Mouse (Mus musculus) erythroblast, adult 5-6 weeks (primary cell): ENCODE data around the gene Efemp2. TPM values are rescaled to one million over a fixed set of nuclear protein-coding genes. Genes with fewer than 3 reads are reported as not detected.

Source experiments
- ATAC-seq: replicated peaks from 2 replicates; pipeline ENCODE4 v1.8.0; 2016; ENCODE audit warnings: moderate number of reproducible peaks, mild to moderate bottlenecking, moderate TSS enrichment, inconsistent platforms; ENCODE audit not compliant: poor library complexity, low FRiP score, severe bottlenecking
- total RNA-seq, 2 experiments: library from RNA; stranded (forward) in 1 of 2; stranded (reverse) in 1 of 2; fragments of 150-400 nt in 1 of 2; fragments of 200-764, 138-1000 nt in 1 of 2; gene quantifications; 2 replicates each; pipeline versions ENCODE4 v1.2.3 to v1.2.4; 2015 to 2017; ENCODE audit warnings: low replicate concordance in 2 of 2

Efemp2 gene
- total RNA-seq, 2 experiments from 2014 or later = 3.4 TPM; not detected in 1

GRCm38 (mm10) chr19:5529325-5530137 is 55.8 kb downstream of the Efemp2 start:
- peak; percentile 97 for ATAC-seq

GRCm38 (mm10) chr19:5530138-5530524 is 56.4 kb downstream of the Efemp2 start:
- no peak for ATAC-seq

Other genes with a start within 250 kb of the Efemp2 start
- gene Pacs1, start 200.8 kb upstream of the Efemp2 start, total RNA-seq (2015; ENCODE audit: low replicate concordance) = 7.7 and 8.1 TPM in 2 replicates
- gene Pacs1, start 200.8 kb upstream of the Efemp2 start, total RNA-seq (2017; ENCODE audit: low replicate concordance) = 5.3 and 7.0 TPM in 2 replicates
- gene Sf3b2, start 178.5 kb upstream of the Efemp2 start, total RNA-seq (2015; ENCODE audit: low replicate concordance) = 38.5 and 55.0 TPM in 2 replicates
- gene Sf3b2, start 178.5 kb upstream of the Efemp2 start, total RNA-seq (2017; ENCODE audit: low replicate concordance) = 59.6 and 76.3 TPM in 2 replicates
- not detected in 2 replicates for gene Gal3st3, start 175.6 kb upstream of the Efemp2 start, total RNA-seq (2015; ENCODE audit: low replicate concordance)
- not detected in 2 replicates for gene Gal3st3, start 175.6 kb upstream of the Efemp2 start, total RNA-seq (2017; ENCODE audit: low replicate concordance)
- not detected in 2 replicates for gene Catsper1, start 138.2 kb upstream of the Efemp2 start, total RNA-seq (2015; ENCODE audit: low replicate concordance)
- gene Catsper1, start 138.2 kb upstream of the Efemp2 start, total RNA-seq (2017; ENCODE audit: low replicate concordance) = not detected in 2 replicates
- not detected in 2 replicates for gene Cst6, start 124.4 kb upstream of the Efemp2 start, total RNA-seq (2015; ENCODE audit: low replicate concordance)
- gene Cst6, start 124.4 kb upstream of the Efemp2 start, total RNA-seq (2017; ENCODE audit: low replicate concordance) = not detected in 2 replicates
- gene Eif1ad, start 107.2 kb upstream of the Efemp2 start, total RNA-seq (2015; ENCODE audit: low replicate concordance) = 7.3 and 12.3 TPM in 2 replicates
- gene Eif1ad, start 107.2 kb upstream of the Efemp2 start, total RNA-seq (2017; ENCODE audit: low replicate concordance) = 14.7 and 18.7 TPM in 2 replicates
- 77.5 and 144 TPM in 2 replicates for gene Banf1, start 106.8 kb upstream of the Efemp2 start, total RNA-seq (2015; ENCODE audit: low replicate concordance)
- gene Banf1, start 106.8 kb upstream of the Efemp2 start, total RNA-seq (2017; ENCODE audit: low replicate concordance) = 5.9 and 14.1 TPM in 2 replicates
- 28.4 and 63.2 TPM in 2 replicates for gene Sart1, start 85.3 kb upstream of the Efemp2 start, total RNA-seq (2015; ENCODE audit: low replicate concordance)
- gene Sart1, start 85.3 kb upstream of the Efemp2 start, total RNA-seq (2017; ENCODE audit: low replicate concordance) = 28.5 and 48.2 TPM in 2 replicates
- 2.5 TPM in 1 of 2 replicates, not detected in the other for gene Tsga10ip, start 71.4 kb upstream of the Efemp2 start, total RNA-seq (2015; ENCODE audit: low replicate concordance)
- gene Tsga10ip, start 71.4 kb upstream of the Efemp2 start, total RNA-seq (2017; ENCODE audit: low replicate concordance) = not detected in 2 replicates
- gene Drap1, start 49.0 kb upstream of the Efemp2 start, total RNA-seq (2015; ENCODE audit: low replicate concordance) = 15.0 and 32.4 TPM in 2 replicates
- gene Drap1, start 49.0 kb upstream of the Efemp2 start, total RNA-seq (2017; ENCODE audit: low replicate concordance) = 15.8 and 18.0 TPM in 2 replicates
- gene AI837181, start 48.8 kb upstream of the Efemp2 start, total RNA-seq (2015; ENCODE audit: low replicate concordance) = 14.8 and 16.1 TPM in 2 replicates
- 5.3 and 7.7 TPM in 2 replicates for gene AI837181, start 48.8 kb upstream of the Efemp2 start, total RNA-seq (2017; ENCODE audit: low replicate concordance)
- gene Fosl1, start 26.4 kb upstream of the Efemp2 start, total RNA-seq (2015; ENCODE audit: low replicate concordance) = 0.42 TPM in 1 of 2 replicates, not detected in the other
- not detected in 2 replicates for gene Fosl1, start 26.4 kb upstream of the Efemp2 start, total RNA-seq (2017; ENCODE audit: low replicate concordance)
- 0.38 TPM in 1 of 2 replicates, not detected in the other for gene Ccdc85b, start 16.1 kb upstream of the Efemp2 start, total RNA-seq (2015; ENCODE audit: low replicate concordance)
- gene Ccdc85b, start 16.1 kb upstream of the Efemp2 start, total RNA-seq (2017; ENCODE audit: low replicate concordance) = 0.14 and 0.17 TPM in 2 replicates
- gene Fibp, start 13.3 kb upstream of the Efemp2 start, total RNA-seq (2015; ENCODE audit: low replicate concordance) = 13.2 and 15.2 TPM in 2 replicates
- gene Fibp, start 13.3 kb upstream of the Efemp2 start, total RNA-seq (2017; ENCODE audit: low replicate concordance) = 17.6 and 19.0 TPM in 2 replicates
- not detected in 2 replicates for gene Ctsw, start 5.4 kb upstream of the Efemp2 start, total RNA-seq (2015; ENCODE audit: low replicate concordance)
- not detected in 2 replicates for gene Ctsw, start 5.4 kb upstream of the Efemp2 start, total RNA-seq (2017; ENCODE audit: low replicate concordance)
- gene Mus81, start 14.4 kb downstream of the Efemp2 start, total RNA-seq (2015; ENCODE audit: low replicate concordance) = 12.5 and 18.6 TPM in 2 replicates
- gene Mus81, start 14.4 kb downstream of the Efemp2 start, total RNA-seq (2017; ENCODE audit: low replicate concordance) = 1.8 and 8.3 TPM in 2 replicates
- 516 and 540 TPM in 2 replicates for gene Cfl1, start 16.5 kb downstream of the Efemp2 start, total RNA-seq (2015; ENCODE audit: low replicate concordance)
- 293 and 380 TPM in 2 replicates for gene Cfl1, start 16.5 kb downstream of the Efemp2 start, total RNA-seq (2017; ENCODE audit: low replicate concordance)
- gene 1700020D05Rik, start 29.8 kb downstream of the Efemp2 start, total RNA-seq (2015; ENCODE audit: low replicate concordance) = not detected in 2 replicates
- 1.1 and 1.3 TPM in 2 replicates for gene 1700020D05Rik, start 29.8 kb downstream of the Efemp2 start, total RNA-seq (2017; ENCODE audit: low replicate concordance)
- 1.9 and 2.9 TPM in 2 replicates for gene Snx32, start 36.6 kb downstream of the Efemp2 start, total RNA-seq (2015; ENCODE audit: low replicate concordance)
- gene Snx32, start 36.6 kb downstream of the Efemp2 start, total RNA-seq (2017; ENCODE audit: low replicate concordance) = 11.7 and 13.4 TPM in 2 replicates
- not detected in 2 replicates for gene Ovol1, start 86.7 kb downstream of the Efemp2 start, total RNA-seq (2015; ENCODE audit: low replicate concordance)
- not detected in 2 replicates for gene Ovol1, start 86.7 kb downstream of the Efemp2 start, total RNA-seq (2017; ENCODE audit: low replicate concordance)
- 2.9 and 5.2 TPM in 2 replicates for gene Ap5b1, start 94.1 kb downstream of the Efemp2 start, total RNA-seq (2015; ENCODE audit: low replicate concordance)
- 1.8 and 4.7 TPM in 2 replicates for gene Ap5b1, start 94.1 kb downstream of the Efemp2 start, total RNA-seq (2017; ENCODE audit: low replicate concordance)
- gene Rnaseh2c, start 127.9 kb downstream of the Efemp2 start, total RNA-seq (2015; ENCODE audit: low replicate concordance) = 14.4 and 52.2 TPM in 2 replicates
- gene Rnaseh2c, start 127.9 kb downstream of the Efemp2 start, total RNA-seq (2017; ENCODE audit: low replicate concordance) = 19.3 and 79.3 TPM in 2 replicates
- 8.2 and 11.3 TPM in 2 replicates for gene Kat5, start 136.3 kb downstream of the Efemp2 start, total RNA-seq (2015; ENCODE audit: low replicate concordance)
- gene Kat5, start 136.3 kb downstream of the Efemp2 start, total RNA-seq (2017; ENCODE audit: low replicate concordance) = 22.0 and 28.9 TPM in 2 replicates
- 13.1 and 25.1 TPM in 2 replicates for gene Rela, start 163.5 kb downstream of the Efemp2 start, total RNA-seq (2015; ENCODE audit: low replicate concordance)
- gene Rela, start 163.5 kb downstream of the Efemp2 start, total RNA-seq (2017; ENCODE audit: low replicate concordance) = 15.5 and 22.0 TPM in 2 replicates
- gene Sipa1, start 189.8 kb downstream of the Efemp2 start, total RNA-seq (2015; ENCODE audit: low replicate concordance) = 20.5 and 36.9 TPM in 2 replicates
- gene Sipa1, start 189.8 kb downstream of the Efemp2 start, total RNA-seq (2017; ENCODE audit: low replicate concordance) = 27.4 and 90.3 TPM in 2 replicates
- gene Map3k11, start 214.8 kb downstream of the Efemp2 start, total RNA-seq (2015; ENCODE audit: low replicate concordance) = 5.0 and 7.3 TPM in 2 replicates
- 8.4 and 11.2 TPM in 2 replicates for gene Map3k11, start 214.8 kb downstream of the Efemp2 start, total RNA-seq (2017; ENCODE audit: low replicate concordance)
- gene Pcnx3, start 215.0 kb downstream of the Efemp2 start, total RNA-seq (2015; ENCODE audit: low replicate concordance) = 10.7 and 16.3 TPM in 2 replicates
- gene Pcnx3, start 215.0 kb downstream of the Efemp2 start, total RNA-seq (2017; ENCODE audit: low replicate concordance) = 14.8 and 20.3 TPM in 2 replicates
- gene Kcnk7, start 230.4 kb downstream of the Efemp2 start, total RNA-seq (2015; ENCODE audit: low replicate concordance) = not detected in 2 replicates
- not detected in 2 replicates for gene Kcnk7, start 230.4 kb downstream of the Efemp2 start, total RNA-seq (2017; ENCODE audit: low replicate concordance)